Comparison of ENCODE assay signal across 33 mouse cellular contexts in the genomic region with DNA sequence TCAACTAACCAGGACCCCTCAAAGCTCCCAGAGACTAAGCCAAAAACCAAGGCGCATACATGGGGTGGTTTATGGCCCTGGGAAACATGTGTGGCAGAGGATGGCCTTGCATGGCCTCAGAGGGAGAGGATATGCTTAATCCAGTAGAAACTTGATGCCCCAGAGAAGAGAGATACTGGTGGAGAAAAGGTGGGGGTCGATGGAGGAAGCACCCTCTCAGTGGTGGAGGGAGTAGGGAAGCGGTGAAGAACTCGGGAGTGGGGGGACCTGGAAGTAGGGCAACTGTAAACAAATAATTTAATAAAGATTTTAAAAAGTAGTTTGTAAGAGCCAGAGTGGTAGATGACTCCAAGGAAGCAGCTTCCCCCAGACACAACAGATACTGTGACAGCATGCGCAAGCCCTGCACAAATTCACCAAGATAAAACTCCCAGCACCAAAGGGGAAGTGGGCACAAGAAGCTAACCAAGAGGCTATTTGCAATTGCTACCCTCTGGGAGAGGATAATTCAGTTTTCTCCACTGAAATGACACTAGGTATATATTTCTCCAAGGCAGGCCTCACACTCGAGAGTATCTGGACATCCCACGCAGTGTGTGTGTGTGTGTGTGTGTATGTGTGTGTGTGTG. TPM values are rescaled to one million over a fixed set of nuclear protein-coding genes. Genes with fewer than 3 reads are reported as not detected.
"Had no signal": no experiment of that assay in that cellular context is flagged by ENCODE, and none has a peak within 500 bp of the region (broad histone marks: within the 10 kb centered on the region; RNA-seq: fewer than 3 reads in every experiment).

No protein-coding gene starts in this region.

- H3K36me3 ChIP-seq: heart, embryonic 10.5 days; heart, embryonic 13.5 days; heart, embryonic 15.5 days; hindbrain, embryonic 10.5 days; hindbrain, embryonic 12.5 days; intestine, embryonic 15.5 days; limb, embryonic 10.5 days; limb, embryonic 12.5 days; liver, embryonic 13.5 days had no signal

- H3K4me3 ChIP-seq: gastrocnemius, adult 2 months; heart, embryonic 10.5 days; heart, embryonic 13.5 days; heart, embryonic 15.5 days; hindbrain, embryonic 10.5 days; hindbrain, embryonic 12.5 days; intestine, embryonic 15.5 days; layer of hippocampus, adult 2 months; limb, embryonic 10.5 days; limb, embryonic 12.5 days; liver, embryonic 13.5 days had no signal

- H3K4me1 ChIP-seq: heart, embryonic 10.5 days; heart, embryonic 13.5 days; heart, embryonic 15.5 days; hindbrain, embryonic 10.5 days; hindbrain, embryonic 12.5 days; intestine, embryonic 15.5 days; limb, embryonic 10.5 days; limb, embryonic 12.5 days; liver, embryonic 13.5 days had no signal

- ATAC-seq: hindbrain, embryonic 16.5 days; inflammation-experienced regulatory T-cells, adult 6 months; intestine, embryonic 15.5 days; intestine, postnatal 0 days had no signal

- DNase-seq: gastrocnemius, adult 2 months; gastrocnemius, postnatal 10 days; gastrocnemius, postnatal 25 days; heart, adult 18-20 months; heart, postnatal 14 days; heart, postnatal 36 days; kidney, adult 18-20 months; kidney, adult 8-10 months; kidney, postnatal 10 days; kidney, postnatal 25 days; kidney, postnatal 4 days; layer of hippocampus, postnatal 36 days; liver; liver, embryonic 13.5 days had no signal

- H3K27ac ChIP-seq: gastrocnemius, adult 2 months; heart, embryonic 10.5 days; heart, embryonic 13.5 days; heart, embryonic 15.5 days; hindbrain, embryonic 10.5 days; hindbrain, embryonic 12.5 days; hindbrain, embryonic 14.5 days; intestine, embryonic 15.5 days; layer of hippocampus, adult 2 months; limb, embryonic 10.5 days; limb, embryonic 12.5 days; liver, embryonic 13.5 days had no signal

- H3K4me2 ChIP-seq: heart, embryonic 13.5 days; heart, embryonic 15.5 days; hindbrain, embryonic 12.5 days; hindbrain, embryonic 14.5 days; intestine, embryonic 15.5 days; limb, embryonic 12.5 days; liver, embryonic 11.5 days; liver, embryonic 13.5 days had no signal

- H3K9ac ChIP-seq: heart, embryonic 13.5 days; heart, embryonic 15.5 days; hindbrain, embryonic 12.5 days; hindbrain, embryonic 14.5 days; intestine, embryonic 15.5 days; limb, embryonic 12.5 days; liver, embryonic 13.5 days had no signal

- H3K27me3 ChIP-seq: heart, embryonic 13.5 days; heart, embryonic 15.5 days; hindbrain, embryonic 12.5 days; intestine, embryonic 15.5 days; limb, embryonic 12.5 days; liver, embryonic 13.5 days had no signal

- H3K9me3 ChIP-seq: heart, embryonic 10.5 days; heart, embryonic 15.5 days; hindbrain, embryonic 10.5 days; hindbrain, embryonic 12.5 days; intestine, embryonic 15.5 days; limb, embryonic 10.5 days; limb, embryonic 12.5 days; liver, embryonic 13.5 days had no signal

RNA-seq across cellular contexts. Expression of gene Gpr141, which starts 50.7 kb away (rescaled TPM):
- total RNA-seq: gastrocnemius, adult 2 months; gastrocnemius, postnatal 25 days; layer of hippocampus, adult 2 months; layer of hippocampus, postnatal 10 days; layer of hippocampus, postnatal 36 days; left cerebral cortex, adult 18-20 months; left cerebral cortex, adult 8-10 months; left cerebral cortex, postnatal 10 days; left cerebral cortex, postnatal 25 days had no signal
- polyA plus RNA-seq: hindbrain, embryonic 10.5 days; hindbrain, embryonic 12.5 days; limb, embryonic 10.5 days had no signal
